Mouse (Mus musculus): ENCODE measurements at regions not wholly inside any gene's neighbourhood (a gene's known extent, or its start where the extent isn't known, plus 50 kb on each side); places are given as distances from the start of the nearest gene placed in this dataset.

GRCm38 (mm10) chrX:99415701-99416100 is 55.4 kb downstream of the Pja1 start:
- no peak for DNase-seq

- no peak for DNase-seq
Observed at GRCm38 (mm10) chrX:99410942-99411341, 60.1 kb downstream of the Pja1 start.

DNA sequence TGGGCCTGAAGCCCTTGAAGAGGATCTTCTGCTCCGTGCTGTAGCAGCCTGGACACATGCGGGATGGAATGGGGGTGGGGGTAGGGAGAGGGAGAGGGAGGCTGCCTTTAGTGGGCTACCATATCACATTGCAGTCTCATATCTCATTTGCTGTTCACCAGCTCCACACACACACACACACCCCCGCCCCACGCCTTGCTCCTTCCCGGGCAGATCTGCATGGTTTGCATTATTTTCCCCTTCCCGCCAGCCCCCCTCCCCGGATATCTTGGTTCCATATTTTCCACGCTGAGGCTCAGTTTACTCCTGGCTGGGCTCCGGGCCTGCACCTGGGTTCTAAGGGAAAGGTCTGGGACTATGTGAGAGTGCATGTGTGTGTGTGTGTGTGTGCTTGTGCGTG is 61.2 kb downstream of the Pja1 start:
- no peak for DNase-seq

- no peak for DNase-seq
Observed at GRCm38 (mm10) chrX:99409331-99409730, 61.7 kb downstream of the Pja1 start.

DNA sequence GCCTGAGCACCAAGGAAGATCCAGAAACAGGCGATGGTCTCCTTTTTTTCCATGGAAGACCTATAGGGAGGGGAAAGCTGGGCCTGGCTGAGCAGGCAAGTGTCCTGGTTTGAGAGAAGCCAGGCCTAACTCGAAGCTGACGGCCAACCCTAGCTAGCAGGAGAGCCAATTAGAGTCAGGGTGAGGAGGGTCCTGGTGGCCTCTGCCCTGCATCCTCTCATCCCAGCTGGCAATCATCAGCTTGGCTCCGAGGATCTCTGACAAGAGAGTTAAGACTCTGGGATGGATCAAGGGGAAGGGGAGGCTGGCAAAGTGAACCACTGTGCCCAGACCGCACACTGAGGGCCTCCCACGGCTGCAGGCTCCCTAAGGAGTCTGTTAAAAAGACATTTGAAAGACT is 62.3 kb downstream of the Pja1 start:
- DNase-seq = no peak

DNA sequence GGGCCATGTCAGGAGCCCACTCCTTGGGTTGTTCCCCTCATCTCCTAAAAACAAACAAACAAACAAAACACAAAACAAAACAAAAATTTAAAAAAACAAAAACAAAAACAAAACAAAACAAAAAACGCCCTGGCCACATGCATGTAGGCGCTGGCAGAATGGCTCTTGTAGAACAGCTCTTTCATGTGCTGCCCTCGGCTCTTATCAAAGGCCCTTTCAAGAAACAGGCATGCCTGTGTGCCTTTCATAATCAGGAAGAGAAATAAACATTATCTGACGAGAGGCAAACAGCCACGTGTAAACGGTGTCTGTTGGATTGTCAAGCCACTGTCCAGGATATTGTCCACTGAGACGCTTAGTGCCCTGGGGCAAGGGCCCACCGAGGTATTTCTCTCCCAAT is 65.2 kb downstream of the Pja1 start:
- DNase-seq = no peak

DNA sequence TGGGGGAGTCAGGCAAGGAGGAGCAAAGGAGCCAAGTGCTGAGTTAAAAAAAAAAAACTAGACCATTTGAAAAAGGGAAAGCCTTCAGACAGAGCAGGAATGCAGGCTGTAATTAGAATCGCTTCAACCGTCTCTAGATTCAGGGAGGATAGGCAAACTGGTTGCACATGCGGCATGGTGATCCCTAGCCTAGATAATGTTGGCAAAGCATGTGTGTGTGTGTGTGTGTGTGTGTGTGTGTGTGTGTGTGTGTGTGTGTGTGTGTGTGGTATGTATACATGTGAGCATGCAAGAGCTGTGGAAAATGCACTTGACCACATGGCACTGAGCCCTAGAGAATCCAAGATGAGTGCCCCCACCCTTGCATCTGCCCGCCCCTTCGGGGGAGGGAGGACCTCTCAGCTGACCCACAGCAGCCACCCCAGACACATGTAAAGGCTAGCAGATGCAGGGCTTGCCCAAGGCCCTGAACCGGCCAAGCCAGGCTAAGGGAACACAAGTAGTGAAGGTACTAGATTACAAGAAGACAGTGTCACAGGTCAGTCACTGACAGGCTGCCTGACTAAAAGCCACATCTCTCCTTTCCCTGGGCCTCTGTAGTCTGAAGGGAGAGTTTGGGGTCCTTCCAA is 67.4 kb downstream of the Pja1 start:
- DNase-seq = no peak

DNA sequence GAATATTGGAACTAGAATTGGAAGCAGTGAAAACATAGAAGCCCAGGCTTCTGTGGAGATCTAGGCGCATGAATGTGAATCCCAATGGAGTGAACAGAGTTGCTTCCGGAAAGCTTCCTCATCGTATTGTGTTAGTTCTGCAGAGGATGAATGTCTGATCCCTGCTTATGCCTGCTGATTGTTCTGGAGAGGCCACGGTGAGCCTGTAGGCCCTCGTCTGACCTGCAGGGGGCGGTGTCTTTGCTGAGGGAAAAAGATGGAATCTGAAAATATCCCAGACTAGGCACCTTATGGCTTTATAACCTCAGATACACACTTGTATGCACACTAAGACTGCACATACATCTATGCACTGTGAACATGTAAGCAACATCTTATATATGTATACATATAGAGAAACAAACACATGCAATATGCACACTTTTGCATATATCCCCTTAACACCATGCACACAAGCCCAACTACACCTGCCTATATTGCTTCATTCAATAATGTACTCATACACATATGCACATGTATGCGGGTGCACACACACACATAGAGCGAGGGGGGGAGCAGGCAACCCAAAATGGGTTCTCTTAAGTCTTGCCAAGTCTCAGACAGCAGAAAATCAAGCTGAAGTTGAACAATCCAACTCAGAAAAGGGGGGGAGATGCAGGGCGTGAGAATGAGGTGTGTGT is 68.1 kb downstream of the Pja1 start:
- no peak for DNase-seq

DNA sequence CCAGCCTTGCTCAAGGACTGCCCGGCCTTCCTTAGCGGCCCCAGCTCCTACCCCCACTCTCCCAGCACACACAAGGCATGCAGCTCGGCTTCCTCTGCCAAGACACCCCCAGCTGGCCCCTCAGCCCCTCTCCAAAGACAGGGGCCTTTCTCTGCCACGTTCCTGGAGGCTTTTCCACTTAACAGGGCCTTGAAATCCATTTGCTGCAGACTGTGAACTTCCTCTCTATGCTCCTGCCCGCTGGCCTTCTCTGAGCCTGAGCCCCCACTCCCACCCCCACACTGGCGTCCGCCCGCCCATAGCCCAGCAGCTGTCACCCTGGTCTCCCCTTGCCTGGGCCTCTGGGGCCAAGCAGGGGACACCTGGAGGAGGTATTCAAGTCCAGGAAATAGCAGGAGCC is 73.7 kb downstream of the Pja1 start:
- no peak for DNase-seq

DNA sequence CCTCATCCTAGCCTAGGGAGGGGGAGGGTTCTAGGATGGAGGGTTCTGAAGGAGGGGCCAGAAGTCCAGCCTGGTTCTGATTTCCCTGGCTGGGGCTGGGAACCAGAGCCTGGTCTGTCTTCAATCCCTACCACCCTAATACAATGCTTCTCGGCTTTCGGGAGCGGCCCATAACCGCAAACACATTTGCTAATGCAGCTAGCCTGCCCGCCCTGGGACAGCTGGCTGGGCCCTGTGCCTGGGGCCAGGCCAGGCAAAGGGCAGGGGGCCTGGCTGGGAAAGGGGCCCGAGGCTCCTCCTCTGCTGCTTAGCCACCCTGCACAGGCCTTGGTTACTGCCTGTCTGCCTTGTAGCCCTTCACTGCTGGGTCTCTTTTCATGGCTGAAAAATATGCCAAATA is 74.9 kb downstream of the Pja1 start:
- no peak for DNase-seq

- DNase-seq = no peak
Observed at GRCm38 (mm10) chrX:99395067-99395466, 76.0 kb downstream of the Pja1 start.

DNA sequence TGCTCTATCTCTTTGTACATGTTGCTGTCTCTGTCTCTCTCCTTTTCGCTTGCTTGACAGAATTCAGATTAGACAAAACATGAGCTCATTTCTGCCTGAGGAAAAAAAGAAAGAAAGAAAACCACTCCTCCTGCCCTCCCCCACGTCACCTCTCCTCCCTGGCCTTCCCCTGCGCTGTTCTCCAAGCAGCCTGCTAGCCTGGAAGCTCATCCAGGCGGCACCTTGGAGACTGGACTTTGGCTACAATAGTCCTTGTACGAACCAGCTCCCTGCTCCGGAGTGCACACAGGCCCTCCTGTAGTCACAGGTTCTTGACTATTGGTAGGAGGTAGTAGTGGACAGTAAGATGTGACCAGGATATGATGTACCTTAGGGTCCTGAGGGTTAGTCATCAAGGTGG is 79.4 kb downstream of the Pja1 start:
- no peak for DNase-seq

GRCm38 (mm10) chrX:99390462-99390838 is 80.6 kb downstream of the Pja1 start:
- no peak for DNase-seq

- no peak for DNase-seq
Observed at GRCm38 (mm10) chrX:99389778-99390461, 81.2 kb downstream of the Pja1 start.

DNA sequence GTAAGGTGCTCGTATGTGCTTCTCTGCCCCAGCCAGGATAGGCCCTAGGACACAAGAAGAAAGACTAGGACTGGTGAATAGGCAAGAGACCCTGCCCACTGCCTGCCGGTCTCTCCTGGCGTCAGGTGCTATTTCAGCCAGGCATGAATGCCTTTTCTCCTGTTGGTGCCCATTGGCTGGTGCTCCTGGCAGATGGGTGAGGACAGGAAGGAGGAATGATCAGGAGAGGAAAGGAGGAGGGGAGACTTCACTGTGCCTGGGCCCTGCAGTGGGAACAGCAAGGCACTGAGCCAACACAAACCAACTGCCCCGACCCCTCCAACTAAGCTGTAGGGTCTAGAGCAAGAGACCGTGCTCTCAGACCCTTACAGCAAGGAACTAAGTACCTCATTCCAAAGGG is 100.4 kb downstream of the Pja1 start:
- DNase-seq = no peak

DNA sequence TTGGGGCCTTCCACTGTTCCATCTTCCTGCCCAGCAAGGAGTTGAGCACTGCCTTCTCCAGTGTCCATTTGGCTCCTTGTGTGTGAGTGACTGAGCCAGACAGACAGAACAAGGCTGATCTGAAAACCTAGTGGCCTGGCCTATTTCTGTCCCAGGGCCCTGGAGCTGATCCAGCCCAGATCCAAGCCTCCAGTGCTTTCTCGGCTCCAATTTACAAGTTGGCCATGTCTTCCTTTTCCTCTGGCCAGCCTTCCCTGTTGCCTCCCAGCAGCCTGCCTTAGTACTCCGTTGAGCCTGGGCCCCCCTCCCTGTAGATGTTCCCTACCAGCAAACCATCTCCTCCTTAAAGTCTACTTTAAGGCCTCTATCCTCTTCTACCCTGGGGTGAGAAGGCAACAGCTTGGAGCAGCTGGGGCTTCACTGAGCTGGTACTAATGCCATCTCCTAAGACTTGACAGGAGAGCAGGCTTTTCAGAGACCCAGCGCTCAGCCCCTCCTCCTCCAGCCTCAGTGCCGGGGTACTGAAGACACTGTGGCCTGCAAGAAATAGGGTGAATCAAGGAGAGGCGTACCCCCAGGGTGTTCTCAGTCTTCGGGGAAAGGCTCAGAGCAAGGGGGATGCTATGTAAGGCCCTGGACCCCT is 101.7 kb downstream of the Pja1 start:
- DNase-seq = no peak

DNA sequence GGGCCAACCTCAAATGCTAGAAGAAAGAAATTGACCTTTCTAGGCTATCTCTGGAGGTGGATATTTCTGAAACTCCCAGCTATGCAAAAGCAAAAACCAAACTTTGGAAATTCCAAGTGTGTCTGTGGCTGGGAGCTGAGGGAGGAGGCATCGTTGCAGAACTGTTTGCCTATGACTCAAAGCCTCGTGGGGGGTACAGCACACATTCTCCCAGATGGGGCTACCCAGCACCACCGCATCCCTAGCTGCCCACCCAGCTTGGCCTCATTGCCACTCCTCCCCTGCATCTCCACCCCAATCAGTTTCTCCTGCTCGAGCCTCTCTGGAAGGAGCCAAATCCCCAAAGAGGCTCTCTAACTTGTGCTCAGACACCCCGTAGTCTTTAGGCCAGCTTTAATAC is 107.0 kb downstream of the Pja1 start:
- DNase-seq = no peak

- DNase-seq = no peak
Observed at GRCm38 (mm10) chrX:99360095-99360890, 110.8 kb downstream of the Pja1 start.

- no peak for DNase-seq
Observed at GRCm38 (mm10) chrX:99358784-99359183, 112.3 kb downstream of the Pja1 start.

DNA sequence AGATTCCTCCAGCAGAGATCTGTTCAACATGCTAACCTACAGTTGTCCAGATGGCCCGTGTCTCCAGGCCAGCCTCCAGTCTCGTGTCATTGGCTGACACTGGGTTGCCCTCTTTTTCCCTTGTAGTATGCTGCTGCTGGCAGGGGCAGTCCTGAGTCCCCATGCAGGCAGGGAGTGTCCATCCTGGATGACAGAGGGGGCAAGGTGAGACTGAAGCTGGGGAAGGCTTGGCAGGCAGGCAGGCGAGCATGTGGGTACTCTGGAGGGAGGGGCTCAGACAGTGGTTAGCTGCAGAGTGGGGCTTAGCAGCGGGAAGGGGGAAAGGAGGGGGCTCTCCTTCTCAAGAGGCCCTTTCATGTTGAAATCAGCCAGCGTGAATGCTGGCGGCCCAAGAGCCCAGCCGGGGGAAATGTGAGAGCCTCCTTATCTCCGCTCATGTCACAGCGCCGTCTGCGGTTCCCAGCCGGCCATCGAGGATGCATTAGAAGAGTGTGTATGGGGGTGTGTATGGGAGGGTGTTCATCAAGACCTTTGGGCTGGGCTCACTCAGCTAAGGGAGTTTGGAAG is 112.9 kb downstream of the Pja1 start:
- no peak for DNase-seq

DNA sequence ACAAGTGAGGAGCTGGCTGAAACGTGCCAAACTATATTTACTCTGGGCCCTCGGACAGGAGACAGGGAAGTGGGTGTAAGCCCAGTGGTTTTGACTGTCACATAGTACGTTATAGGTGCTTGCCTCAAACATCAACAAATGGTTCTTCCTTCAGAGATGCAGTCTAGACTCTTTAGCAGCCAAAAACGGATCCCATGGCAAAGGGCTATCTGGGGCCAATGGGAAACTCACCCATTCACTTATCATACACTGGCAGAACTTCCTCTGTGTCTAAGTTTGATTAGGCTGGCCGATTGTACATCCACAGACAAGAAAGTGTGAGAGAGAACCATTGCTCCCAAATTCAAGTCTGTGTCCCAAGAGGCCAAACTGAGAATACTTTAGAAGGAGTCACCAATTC is 115.9 kb downstream of the Pja1 start:
- DNase-seq = no peak

DNA sequence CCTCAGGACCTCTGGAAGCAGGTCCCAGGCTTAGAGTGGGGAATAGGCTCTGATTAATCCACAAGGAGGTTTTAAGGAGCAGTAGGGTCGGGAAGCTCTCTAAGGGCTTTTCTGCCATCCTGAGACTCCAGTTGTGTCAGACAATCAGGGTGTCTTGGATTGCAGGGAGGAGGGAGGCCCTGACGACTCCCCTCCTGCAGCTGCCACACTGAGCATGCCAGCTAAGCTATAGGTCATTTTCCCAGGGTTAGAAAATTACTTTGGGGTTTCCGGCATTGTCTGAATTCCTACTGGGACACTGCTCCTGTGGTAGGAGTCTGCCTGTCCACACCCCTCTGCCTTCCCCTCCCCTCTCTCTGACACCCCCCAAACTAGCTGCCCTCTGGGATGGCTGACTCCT is 120.8 kb downstream of the Pja1 start:
- no peak for DNase-seq

DNA sequence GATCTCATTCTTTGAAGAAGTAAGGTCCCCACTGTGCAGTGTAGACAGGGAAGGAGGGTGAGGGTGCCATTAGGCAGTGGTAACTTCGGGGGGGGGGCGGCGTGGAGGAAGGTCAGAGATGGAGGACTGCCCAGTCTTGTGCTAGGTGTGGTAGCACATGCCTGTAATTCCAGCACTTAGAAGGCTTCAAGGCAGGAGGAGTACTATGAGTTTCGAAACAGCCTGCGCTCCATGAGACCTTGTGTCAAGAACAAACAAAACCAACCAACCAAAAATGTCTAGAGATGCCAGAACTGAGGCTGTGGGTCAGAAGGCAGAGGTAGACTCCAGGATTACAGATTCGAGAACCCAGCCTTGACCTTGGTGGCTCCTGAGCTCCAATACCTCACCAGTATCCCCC is 130.8 kb downstream of the Pja1 start:
- DNase-seq = no peak

All from thymus, adult 18-20 months (tissue).